ENCODE assay signal across 2 mouse cellular contexts in genomic region chrX:152996105-152996504, GRCm38 (mm10). TPM values are rescaled to one million over a fixed set of nuclear protein-coding genes. Genes with fewer than 3 reads are reported as not detected.
"Had no signal": no experiment of that assay in that cellular context is flagged by ENCODE, and none has a peak within 500 bp of the region (broad histone marks: within the 10 kb centered on the region; RNA-seq: fewer than 3 reads in every experiment).

No protein-coding gene starts in this region.

RNA-seq across cellular contexts. Expression of gene Usp51, which starts 10.2 kb away (rescaled TPM):
- total RNA-seq: liver, adult 2 months; monocyte, adult 5-6 weeks had no signal

RNA-seq across cellular contexts. Expression of gene Mageh1, which starts 41.3 kb away (rescaled TPM):
- total RNA-seq: monocyte, adult 5-6 weeks had no signal
